Comparison of ENCODE assay signal across 15 mouse cellular contexts in genomic region chr6:50818891-50819541, GRCm38 (mm10).
DNase-seq lines count a peak whose midpoint lies in the region; ATAC-seq lines count a peak whose summit lies in the region.
"Had no signal": no experiment of that assay in that cellular context is flagged by ENCODE, and none has a peak within 500 bp of the region (broad histone marks: within the 10 kb centered on the region; RNA-seq: fewer than 3 reads in every experiment).

No protein-coding gene starts in this region.

- H3K36me3 ChIP-seq in kidney, embryonic 16.5 days (ENCODE audit: insufficient read depth, low read length) = no peaks in the 10 kb centered on the region
- H3K36me3 ChIP-seq: forebrain, embryonic 12.5 days; lung, embryonic 15.5 days; neural tube, embryonic 12.5 days had no signal

- 24% methylated on average over 10 of the region's 10 CpGs for WGBS in kidney, embryonic 16.5 days

- ATAC-seq in kidney, embryonic 16.5 days (ENCODE audit: low FRiP score, low TSS enrichment) = peak; percentile 44

- no peak overlapping the region for H3K4me3 ChIP-seq in kidney, embryonic 16.5 days (ENCODE audit: low read length)
- H3K4me3 ChIP-seq: forebrain, embryonic 12.5 days; lung, embryonic 15.5 days; neural tube, embryonic 12.5 days had no signal

- no peak overlapping the region; the same call in 1 of the 2 replicates for H3K9ac ChIP-seq in kidney, embryonic 16.5 days (replicated peaks; ENCODE audit: low read length)
- H3K9ac ChIP-seq: forebrain, embryonic 12.5 days; lung, embryonic 15.5 days; neural tube, embryonic 12.5 days had no signal

- DNase-seq in embryo, embryonic 11 days = peak; percentile 39
- DNase-seq in embryo, embryonic 10.5 days (ENCODE audit: low spot score) = no peak
- DNase-seq in kidney, postnatal 36 days = no peak
- peak; percentile 21 for DNase-seq in urinary bladder, postnatal 14 days (ENCODE audit: low spot score)
- no peak for DNase-seq in urinary bladder, postnatal 25 days (ENCODE audit: low spot score)
- peak; percentile 58 for DNase-seq in mesoderm, embryonic 11.5 days (ENCODE audit: low read depth, low spot score)
- DNase-seq in adrenal gland, adult 8-10 months = no peak
- DNase-seq: cerebellum, adult 11 months; heart, postnatal 4 days had no signal

- H3K4me2 ChIP-seq in kidney, embryonic 16.5 days (replicated peaks; ENCODE audit: low read depth, low read length) = 0 out of 2 replicates have a peak overlapping the region, but pooled peaks have one; percentile 1
- H3K4me2 ChIP-seq: forebrain, embryonic 12.5 days; heart, embryonic 11.5 days; liver, embryonic 11.5 days; lung, embryonic 15.5 days; neural tube, embryonic 12.5 days had no signal

- H3K9me3 ChIP-seq in kidney, embryonic 16.5 days (ENCODE audit: low read length) = no peaks in the 10 kb centered on the region
- H3K9me3 ChIP-seq: forebrain, embryonic 12.5 days; lung, embryonic 15.5 days; neural tube, embryonic 12.5 days had no signal

- H3K4me1 ChIP-seq in kidney, embryonic 16.5 days (ENCODE audit: insufficient read depth, low read length) = peaks cover 65% of the 10 kb centered on the region

- peak overlapping the region; percentile 97 for H3K27ac ChIP-seq in kidney, embryonic 16.5 days (ENCODE audit: low read length)
- H3K27ac ChIP-seq: forebrain, embryonic 12.5 days; lung, embryonic 15.5 days; neural tube, embryonic 12.5 days had no signal

- H3K27me3 ChIP-seq in kidney, embryonic 16.5 days (ENCODE audit: insufficient read depth, low read length) = no peaks in the 10 kb centered on the region
- H3K27me3 ChIP-seq: lung, embryonic 15.5 days; neural tube, embryonic 12.5 days had no signal

Comparison
In these comparisons a context has a peak if more than half of its experiments do, and no peak if none do; other contexts are left out.
1. DNase-seq: peak in embryo, embryonic 11 days (single experiment), urinary bladder, postnatal 14 days (single experiment) and mesoderm, embryonic 11.5 days (single experiment); none in embryo, embryonic 10.5 days (single experiment), kidney, postnatal 36 days (0 of 2), urinary bladder, postnatal 25 days (single experiment) and adrenal gland, adult 8-10 months (single experiment).